Mouse (Mus musculus) kidney, adult 2 months (tissue): ENCODE data around the gene Zmat3.
A peak's percentile ranks its signal among the peaks of the same experiment; 100 is the strongest.

Experiments
- CTCF ChIP-seq: fragments of 200-500 bp; conservative IDR thresholded peaks from 2 replicates; pipeline ENCODE4 v1.5.1; 2011; ENCODE audit warnings: low read depth, mild to moderate bottlenecking, control low read depth, low read length, moderate library complexity, mixed read lengths; ENCODE audit not compliant: insufficient read depth, insufficient read length
- POLR2A ChIP-seq: fragments of 200-500 bp; IDR thresholded peaks from one replicate; pipeline ENCODE4 v1.6.1; 2011; ENCODE audit warnings: low read depth, low read length, control low read depth

DNA sequence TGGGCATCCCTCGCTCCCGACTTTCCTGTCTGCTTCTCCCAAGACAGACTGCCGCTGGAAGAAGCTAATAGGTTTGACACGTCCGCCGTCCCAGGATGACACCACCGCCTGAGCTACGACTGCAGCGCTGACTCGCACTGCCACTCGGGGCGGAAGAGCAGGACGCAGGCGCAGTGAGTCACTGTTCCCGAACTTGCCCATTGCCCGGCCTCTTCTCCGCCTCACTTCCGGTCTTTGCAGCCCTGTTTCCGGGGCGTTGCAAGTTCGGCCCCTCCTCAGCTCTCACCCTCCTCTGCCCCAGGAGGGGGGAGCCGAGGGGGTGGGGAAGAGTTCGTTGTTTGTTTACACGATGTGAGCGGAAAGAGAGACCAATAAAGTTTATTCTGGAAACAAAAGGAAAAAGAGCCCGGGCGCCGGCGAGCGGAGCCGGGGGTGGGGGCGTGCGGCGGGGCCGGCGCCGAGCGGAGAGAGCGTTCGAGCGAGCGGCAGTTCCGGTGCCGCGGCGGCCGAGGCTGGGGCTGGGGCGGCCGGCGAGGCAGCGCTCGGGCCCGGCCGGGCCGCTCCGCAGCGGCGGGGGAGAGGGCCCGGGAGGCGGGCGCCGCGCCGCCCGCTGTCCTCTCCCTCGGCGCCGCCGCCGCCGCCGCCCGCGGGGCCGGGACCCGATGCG lies 31.1 kb upstream of the Zmat3 start:
- TF ChIP-seq CTCF (0 out of 2 replicates have a peak, but pooled peaks have one; percentile 15), POLR2A (peak; percentile 94)
